Mouse (Mus musculus): Measurements from ENCODE around the gene Rhog.

GRCm38 (mm10) chr7:102248691-102249404 is 7.0 kb downstream of the Rhog start:
- TF ChIP-seq POLR2A (IDR thresholded peaks at IDR 0.05; ENCODE audit: control insufficient read depth, low read depth, low read length) (no peak), CTCF (IDR thresholded peaks at IDR 0.05; ENCODE audit: control insufficient read depth, insufficient read depth, insufficient replicate concordance, low read depth, low read length) (no peak)

All from testis, adult 2 months (tissue).